Mouse (Mus musculus) hindbrain, postnatal 0 days (tissue): ENCODE data around the gene Fam174a. TPM values are rescaled to one million over a fixed set of nuclear protein-coding genes. Genes with fewer than 3 reads are reported as not detected.

Experiments used
- ATAC-seq: fragments of 200-750 bp; cut with Nextera tagmentation; 2 replicates; pipeline ENCODE4 v1.8.0; 2017; ENCODE audit warnings: mild to moderate bottlenecking, moderate TSS enrichment, moderate library complexity
- DNase-seq: peaks from one replicate; pipeline ENCODE4 v3.0.0-alpha.2; 2015; ENCODE audit warnings: low spot score
- H3K27ac ChIP-seq: fragments of 300-500 bp; sonication (generic); 2 replicates; pipeline ENCODE4 v1.5.1; 2014; ENCODE audit warnings: mild to moderate bottlenecking
- H3K27me3 ChIP-seq: fragments of 300-500 bp; sonication (generic); 2 replicates; pipeline ENCODE4 v1.6.1; 2014; ENCODE audit warnings: low read length, mixed read lengths; ENCODE audit not compliant: insufficient read depth
- H3K36me3 ChIP-seq: fragments of 300-500 bp; sonication (generic); 2 replicates; pipeline ENCODE4 v1.6.1; 2014; ENCODE audit warnings: low read length, mixed read lengths; ENCODE audit not compliant: insufficient read depth
- H3K4me1 ChIP-seq: fragments of 300-500 bp; sonication (generic); 2 replicates; pipeline ENCODE4 v1.6.1; 2014; ENCODE audit warnings: antibody characterized with exemption, low read length, mixed read lengths; ENCODE audit not compliant: insufficient read depth
- H3K4me2 ChIP-seq: fragments of 300-500 bp; sonication (generic); 2 replicates; pipeline ENCODE4 v1.6.1; 2014; ENCODE audit warnings: low read depth, mild to moderate bottlenecking, low read length, moderate library complexity, mixed read lengths
- H3K4me3 ChIP-seq: fragments of 300-500 bp; sonication (generic); 2 replicates; pipeline ENCODE4 v1.5.1; 2014; ENCODE audit warnings: low read length
- H3K9ac ChIP-seq: fragments of 300-500 bp; sonication (generic); replicated peaks from 2 replicates; pipeline ENCODE4 v1.6.1; 2014; ENCODE audit warnings: mild to moderate bottlenecking, low read length, moderate library complexity, mixed read lengths
- H3K9me3 ChIP-seq: fragments of 300-500 bp; sonication (generic); 2 replicates; pipeline ENCODE4 v1.6.1; 2016; ENCODE audit warnings: low read length, mixed read lengths
- CTCF ChIP-seq: IDR thresholded peaks from 2 replicates; pipeline ENCODE4 v1.5.1; 2016; ENCODE audit warnings: antibody characterized with exemption, control low read depth, low read depth
- WGBS: fragments of 180-500 bp; shearing (Covaris S2); extraction: QIAGEN DNeasy Blood & Tissue Kit; methylation state at CpG from one replicate; pipeline ENCODE4 v1.1.7; 2014; 5-methylcytosine and 5-hydroxymethylcytosine counted together
- polyA plus RNA-seq: library from polyadenylated mRNA; unstranded; fragments of >200 nt; fragmentation: Nextera tagmentation; extraction: Ambion mirVana; gene quantifications from 2 replicates; pipeline ENCODE4 v1.2.1, GENCODE M21; 2015
- total RNA-seq: library from RNA; depleted of rRNA; stranded (reverse); fragments of >200 nt; gene quantifications from 2 replicates; pipeline ENCODE4 v1.2.3, GENCODE M21; 2014; rRNA removed

The Fam174a gene
- 24.2 and 25.4 TPM in 2 replicates for total RNA-seq
- 33.7 and 37.7 TPM in 2 replicates for polyA plus RNA-seq

DNA sequence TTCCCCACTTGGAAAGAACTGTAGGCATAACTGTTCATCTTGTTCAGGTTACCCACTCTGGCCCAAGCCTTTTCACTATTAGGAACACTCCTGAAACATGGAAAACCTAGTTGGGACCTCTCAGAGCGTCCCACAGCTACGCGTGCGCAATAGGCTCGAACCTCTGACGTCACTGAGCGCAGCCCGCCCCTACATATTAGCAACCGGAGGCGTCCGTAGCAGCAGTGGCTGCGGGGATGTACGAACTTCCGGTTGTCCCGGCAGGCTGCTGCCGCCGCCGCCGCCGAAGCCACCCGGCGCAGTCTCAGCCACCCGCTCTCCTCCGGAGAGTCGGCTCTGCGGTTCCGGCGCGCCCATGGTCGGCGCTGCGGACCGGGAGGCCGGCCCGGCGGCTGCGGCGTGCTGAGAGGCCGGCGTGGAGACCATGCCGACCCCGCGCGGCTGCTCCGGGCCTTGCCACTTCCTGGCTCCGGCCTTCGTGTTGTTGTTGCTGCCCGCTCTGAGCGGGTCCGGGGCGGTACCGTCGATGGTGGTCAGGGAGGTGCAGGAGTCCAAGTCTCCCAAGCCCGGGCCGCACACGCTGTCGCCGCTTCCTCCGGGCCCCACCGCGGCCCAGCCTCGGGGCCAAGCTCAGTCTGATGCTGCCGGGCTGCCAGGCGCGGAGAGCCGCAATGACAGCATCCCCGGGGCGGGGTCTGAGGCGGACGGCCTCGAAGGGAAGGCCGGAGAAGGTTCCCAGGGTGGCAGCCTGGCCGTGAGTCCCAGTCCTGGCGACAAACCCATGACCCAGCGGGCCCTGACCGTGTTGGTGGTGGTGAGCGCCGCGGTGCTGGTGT is at the start of gene Fam174a:
TSS of gene Fam174a (plus strand) at position 231 of the 836 bp plus-strand sequence.
- no peaks in the 10 kb centered on the region for H3K9me3 ChIP-seq
- no peak for TF ChIP-seq CTCF

DNA sequence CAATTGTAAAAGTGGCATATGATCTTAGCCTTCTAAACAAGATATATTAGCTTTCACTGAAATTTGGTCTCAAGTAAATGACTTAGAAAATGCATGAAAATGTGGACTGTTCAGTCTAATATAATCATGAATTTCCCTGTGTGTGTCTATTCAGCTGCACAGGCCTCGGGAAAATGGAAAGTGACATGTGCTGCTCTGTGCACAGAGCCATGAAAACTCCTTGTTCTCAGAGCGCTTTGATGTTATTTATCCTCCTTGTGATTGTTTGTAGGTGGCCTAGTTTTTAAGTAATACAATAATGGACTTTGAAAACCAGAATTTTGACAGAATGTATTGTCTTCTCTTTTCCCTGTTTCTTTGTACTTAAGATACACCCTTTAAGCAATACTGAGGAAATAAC is 49.6 kb upstream of the Fam174a start:
- no peak for TF ChIP-seq CTCF
- DNase-seq, result peak; percentile 9
- H3K36me3 ChIP-seq, result no peaks in the 10 kb centered on the region
- H3K4me2 ChIP-seq, result no peak overlapping the region
- no peak overlapping the region for H3K9ac ChIP-seq
- WGBS, result 19% methylated on average over 2 of the region's 2 CpGs
- H3K9me3 ChIP-seq, result no peaks in the 10 kb centered on the region
- ATAC-seq, result no peak
- H3K4me3 ChIP-seq, result no peak overlapping the region
- H3K27ac ChIP-seq, result no peak overlapping the region
- no peaks in the 10 kb centered on the region for H3K4me1 ChIP-seq
- no peaks in the 10 kb centered on the region for H3K27me3 ChIP-seq

More for the DNA sequence above, at the start of gene Fam174a:
- H3K27ac ChIP-seq, result peak within 1 kb of the TSS; percentile 90
- DNase-seq, result peak; percentile 97
- peak; percentile 99 for ATAC-seq
- H3K4me3 ChIP-seq, result peak within 1 kb of the TSS; percentile 96
- H3K36me3 ChIP-seq, result no peaks in the 10 kb centered on the region
- H3K4me1 ChIP-seq, result 0 out of 2 replicates have a peak, but pooled peaks cover 5% of the 10 kb centered on the region
- H3K4me2 ChIP-seq, result peak within 1 kb of the TSS; percentile 78
- WGBS, result 1% methylated on average over 79 of the region's 79 CpGs
- H3K27me3 ChIP-seq, result no peaks in the 10 kb centered on the region
- peak within 1 kb of the TSS; percentile 90 for H3K9ac ChIP-seq

DNA sequence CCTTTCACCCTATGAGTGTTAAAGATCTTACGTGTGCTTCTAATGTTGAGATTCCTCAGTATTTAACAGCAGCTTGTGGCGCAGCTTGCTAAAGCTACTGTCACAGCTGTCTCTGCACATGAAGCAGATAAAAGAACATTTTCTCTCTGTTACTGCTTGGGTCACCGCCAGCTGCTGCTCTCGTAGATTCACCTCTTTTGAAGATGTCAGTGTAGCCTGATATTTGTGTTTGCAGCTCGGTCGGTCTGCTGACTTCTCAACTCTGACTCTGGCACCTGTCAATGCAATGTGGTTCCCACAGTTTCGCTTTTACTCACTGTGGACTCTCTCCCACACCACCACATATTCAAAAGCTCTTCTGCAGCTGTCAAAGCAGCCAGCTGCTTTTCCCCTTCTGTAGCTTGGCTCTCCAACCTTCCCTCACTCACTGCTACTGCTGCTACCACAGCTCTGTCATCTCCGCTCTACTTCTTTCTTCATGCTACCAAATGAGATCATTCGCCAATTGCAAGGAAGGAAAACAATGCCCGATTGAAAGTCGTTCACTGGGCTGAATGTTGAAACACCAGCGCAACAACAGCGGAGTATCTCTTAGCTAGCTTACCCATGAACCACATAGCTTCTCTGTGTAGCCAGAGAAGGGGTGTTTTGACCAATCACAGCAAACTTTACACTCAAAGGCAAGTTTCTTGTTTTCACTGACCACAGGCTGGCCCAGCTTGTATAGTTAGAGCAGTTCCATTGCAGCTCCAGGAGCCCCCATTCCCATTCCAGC is 45.3 kb upstream of the Fam174a start:
- Histone ChIP-seq H3K9ac (no peak overlapping the region; the same call in 1 of the 2 replicates), H3K9me3 (no peaks in the 10 kb centered on the region), H3K4me1 (no peaks in the 10 kb centered on the region), H3K27me3 (no peaks in the 10 kb centered on the region), H3K4me2 (peak overlapping the region; percentile 35), H3K4me3 (no peak overlapping the region), H3K27ac (no peak overlapping the region), H3K36me3 (no peaks in the 10 kb centered on the region)
- TF ChIP-seq CTCF, result no peak
- ATAC-seq, result peak; percentile 78
- peak; percentile 20 for DNase-seq
- 57% methylated on average over 13 of the region's 13 CpGs for WGBS

DNA sequence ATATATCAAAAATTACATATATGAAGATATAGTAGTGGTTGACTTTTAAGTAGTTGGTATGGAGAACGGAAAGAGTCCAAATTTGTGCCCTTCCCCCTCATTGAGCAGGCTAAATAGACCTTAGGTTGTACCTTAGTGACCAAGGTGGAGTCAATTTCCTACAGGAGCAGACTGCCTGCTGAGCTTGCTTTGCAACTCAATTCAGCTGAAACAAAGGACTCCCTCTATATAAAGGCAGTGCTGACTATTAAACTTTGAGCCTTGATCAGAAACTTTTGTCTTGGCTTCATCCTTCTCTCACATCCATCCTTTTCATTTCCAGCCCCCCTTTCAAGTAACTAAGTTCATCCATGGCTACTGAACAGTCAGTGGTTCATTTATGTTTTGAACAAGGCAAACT is 40.1 kb upstream of the Fam174a start:
- ATAC-seq, result no peak
- Histone ChIP-seq H3K9me3 (no peaks in the 10 kb centered on the region), H3K4me2 (no peak overlapping the region), H3K27me3 (no peaks in the 10 kb centered on the region), H3K4me3 (no peak overlapping the region), H3K36me3 (no peaks in the 10 kb centered on the region), H3K9ac (no peak overlapping the region), H3K27ac (no peak overlapping the region), H3K4me1 (no peaks in the 10 kb centered on the region)
- 38% methylated on average over 1 of the region's 1 CpGs for WGBS
- no peak for DNase-seq
- TF ChIP-seq CTCF, result no peak

DNA sequence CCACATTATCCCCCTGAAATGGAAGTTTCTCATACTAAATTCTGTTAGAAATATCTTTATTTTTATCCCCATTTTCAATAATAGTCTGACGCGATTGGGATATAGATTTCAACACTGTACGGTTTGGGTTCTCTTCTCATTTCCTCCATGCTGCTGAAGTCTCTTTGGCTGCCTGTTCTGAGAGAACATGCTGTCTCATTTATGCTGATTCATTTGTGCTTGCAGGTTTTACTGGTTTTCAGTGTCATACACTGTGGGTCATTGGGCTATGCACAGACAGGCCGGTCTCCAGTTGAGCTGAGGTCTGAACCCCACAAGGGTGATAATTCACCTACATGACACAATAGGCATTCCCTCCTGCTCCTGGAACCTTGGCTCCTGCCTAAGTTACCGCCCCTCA is 5.1 kb upstream of the Fam174a start:
- H3K36me3 ChIP-seq, result no peaks in the 10 kb centered on the region
- WGBS, result 86% methylated on average over 5 of the region's 5 CpGs
- H3K4me1 ChIP-seq, result no peaks in the 10 kb centered on the region
- no peak overlapping the region for H3K27ac ChIP-seq
- H3K4me2 ChIP-seq, result no peak overlapping the region
- TF ChIP-seq CTCF, result no peak
- no peak for DNase-seq
- H3K4me3 ChIP-seq, result no peak overlapping the region
- ATAC-seq, result no peak
- no peaks in the 10 kb centered on the region for H3K27me3 ChIP-seq
- H3K9ac ChIP-seq, result no peak overlapping the region
- H3K9me3 ChIP-seq, result no peaks in the 10 kb centered on the region

DNA sequence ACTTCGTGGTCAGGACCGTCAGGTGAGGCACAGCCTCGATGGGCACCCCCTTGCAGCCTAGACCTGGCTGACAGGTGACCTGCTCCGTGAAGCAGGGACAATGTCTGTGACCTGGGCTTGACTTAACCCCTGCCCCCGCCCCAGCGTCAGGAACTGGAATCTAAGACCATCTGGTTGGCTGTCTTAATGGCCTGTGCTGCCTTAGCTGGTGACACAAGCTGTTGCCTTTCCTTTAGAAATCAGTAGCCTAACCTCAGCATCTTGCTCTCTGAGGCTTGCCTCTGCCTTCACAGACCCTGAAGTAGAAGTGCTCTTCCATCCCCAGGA is 769 bp downstream of the Fam174a start:
- H3K27ac ChIP-seq, result peak overlapping the region; percentile 90
- H3K9ac ChIP-seq, result peak overlapping the region; percentile 90
- no peaks in the 10 kb centered on the region for H3K27me3 ChIP-seq
- no peaks in the 10 kb centered on the region for H3K36me3 ChIP-seq
- no peak for TF ChIP-seq CTCF
- ATAC-seq, result no peak
- H3K4me2 ChIP-seq, result peak overlapping the region; percentile 78
- WGBS, result 2% methylated on average over 6 of the region's 6 CpGs
- H3K4me1 ChIP-seq, result 0 out of 2 replicates have a peak, but pooled peaks cover 5% of the 10 kb centered on the region
- peak; percentile 36 for DNase-seq
- peak overlapping the region; percentile 96 for H3K4me3 ChIP-seq
- no peaks in the 10 kb centered on the region for H3K9me3 ChIP-seq
